Mouse (Mus musculus) spleen, adult 2 months (tissue): Measurements from ENCODE around the gene Fut11. TPM values are rescaled to one million over a fixed set of nuclear protein-coding genes. Genes with fewer than 3 reads are reported as not detected.

Experiments used
- DNase-seq, 2 experiments: peaks; one replicate each; pipeline versions ENCODE4 v3.0.0 to v3.0.0-alpha.2; 2012 to 2021; ENCODE audit warnings: low spot score in 2 of 2, low read depth in 1 of 2
- H3K27ac ChIP-seq: fragments of 200-500 bp; 2 replicates; pipeline ENCODE4 v1.5.1; 2012; ENCODE audit warnings: low read length, inconsistent platforms; ENCODE audit not compliant: insufficient read depth
- H3K27me3 ChIP-seq: fragments of 200-500 bp; 2 replicates; pipeline ENCODE4 v1.6.1; 2012; ENCODE audit warnings: mild to moderate bottlenecking, moderate library complexity, low read length, inconsistent platforms; ENCODE audit not compliant: control insufficient read depth, insufficient read depth
- H3K36me3 ChIP-seq: fragments of 200-500 bp; 2 replicates; pipeline ENCODE4 v1.6.1; 2012; ENCODE audit warnings: mild to moderate bottlenecking, low read length, inconsistent platforms; ENCODE audit not compliant: control insufficient read depth, insufficient read depth
- H3K4me1 ChIP-seq: fragments of 200-500 bp; 2 replicates; pipeline ENCODE4 v1.6.1; 2011; ENCODE audit warnings: inconsistent platforms; ENCODE audit not compliant: control insufficient read depth, insufficient read depth, insufficient read length
- H3K4me3 ChIP-seq: fragments of 200-500 bp; 2 replicates; pipeline ENCODE4 v1.5.1; 2011; ENCODE audit warnings: mild to moderate bottlenecking, inconsistent platforms; ENCODE audit not compliant: insufficient read depth, insufficient read length; ENCODE audit errors: extremely low read depth
- CTCF ChIP-seq: fragments of 200-500 bp; IDR thresholded peaks from 2 replicates; pipeline ENCODE4 v1.5.1; 2011; ENCODE audit warnings: mild to moderate bottlenecking, inconsistent platforms; ENCODE audit not compliant: insufficient read depth, insufficient read length, insufficient replicate concordance; ENCODE audit errors: extremely low read depth
- POLR2A ChIP-seq: fragments of 200-500 bp; IDR thresholded peaks from 2 replicates; pipeline ENCODE4 v1.6.1; 2011; ENCODE audit warnings: low read depth, low read length, inconsistent platforms
- WGBS: fragments of 180-500 bp; shearing (Covaris S2); methylation state at CpG from one replicate; pipeline ENCODE4 v1.1.7; 2018; 5-methylcytosine and 5-hydroxymethylcytosine counted together
- polyA plus RNA-seq: library from polyadenylated mRNA; depleted of rRNA; stranded (reverse); fragments of >200 nt; gene quantifications from 2 replicates; pipeline ENCODE4 v1.2.3, GENCODE M21; 2012

The Fut11 gene
- polyA plus RNA-seq, 1 experiment, result 10.5 TPM

DNA sequence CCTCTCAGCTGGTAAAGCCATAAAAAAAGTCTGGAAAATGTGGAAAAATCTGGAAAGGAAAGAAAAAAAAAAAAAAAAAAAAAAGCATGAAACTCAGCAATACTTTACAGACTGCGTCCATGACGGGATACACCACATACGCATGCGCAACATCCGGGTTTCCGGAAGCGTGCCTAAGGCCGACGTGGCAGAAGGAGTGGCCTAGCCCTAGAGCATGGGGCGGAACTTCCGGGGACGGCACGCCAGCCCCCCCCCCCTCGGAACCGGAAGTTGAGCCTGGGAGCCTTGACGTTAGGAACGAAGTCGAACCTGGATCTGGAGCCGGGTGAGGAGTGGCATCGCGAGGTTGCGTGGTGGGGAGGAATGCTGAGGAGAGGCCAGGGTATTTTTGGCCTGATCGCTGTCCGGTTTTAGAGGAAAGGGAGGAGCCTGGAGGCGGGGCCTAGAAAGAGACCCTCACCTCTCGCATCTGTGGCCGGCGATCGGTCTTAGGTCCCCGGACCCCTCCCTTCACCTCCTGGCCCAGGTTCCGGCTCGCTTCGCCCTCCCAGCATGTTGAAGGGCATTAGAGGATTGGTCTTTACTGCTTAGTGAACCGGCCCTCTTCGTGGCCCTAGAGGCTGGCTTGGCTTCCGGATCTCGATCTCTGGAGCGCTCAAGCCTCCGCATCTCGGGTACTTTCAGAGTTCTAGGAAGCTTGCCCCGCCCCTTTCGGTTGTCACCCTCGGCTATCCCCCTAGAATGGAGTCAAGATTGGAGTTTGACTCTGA lies 20.5 kb upstream of the Fut11 start, which contains the start of gene Sec24c:
Gene Sec24c (plus strand): TSS at position 245 of the 770 bp plus-strand sequence.
- WGBS, result under 1% methylated on average over 43 of the region's 43 CpGs
- Histone ChIP-seq H3K27ac (peak within 1 kb of the TSS; percentile 91), H3K36me3 (peaks cover 13% of the 10 kb centered on the region), H3K4me3 (peak within 1 kb of the TSS; percentile 91), H3K4me1 (no peaks in the 10 kb centered on the region; the same call in 1 of the 2 replicates), H3K27me3 (no peaks in the 10 kb centered on the region)
- DNase-seq, result peak; percentile 95 to 98
- TF ChIP-seq POLR2A, result peak; percentile 49; the same call in 1 of the 2 replicates
- TF ChIP-seq CTCF, result no peak

DNA sequence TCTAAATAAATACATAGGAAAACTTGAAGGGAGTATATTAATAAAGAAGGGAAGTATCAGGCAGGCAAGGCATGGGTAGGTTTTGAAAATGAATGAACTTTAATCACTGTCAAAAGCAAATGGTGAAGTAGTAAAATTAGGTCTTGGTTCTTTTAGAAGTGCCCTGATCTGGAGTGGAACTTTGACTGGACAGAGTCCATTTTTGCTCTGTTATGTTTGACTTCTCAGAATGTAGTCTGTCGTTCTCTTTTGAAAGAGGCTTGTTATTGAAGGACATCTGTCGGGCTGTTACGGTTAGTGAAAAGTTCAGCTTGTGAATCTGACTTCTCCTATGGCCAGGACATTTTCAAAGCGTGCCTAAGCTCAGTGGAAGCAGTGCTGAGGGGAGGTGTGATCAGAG lies 16.9 kb upstream of the Fut11 start:
- H3K36me3 ChIP-seq, result peaks cover 19% of the 10 kb centered on the region
- H3K4me1 ChIP-seq, result peaks cover 5% of the 10 kb centered on the region; the same call in 1 of the 2 replicates
- no peak overlapping the region for H3K27ac ChIP-seq
- 93% methylated on average over 4 of the region's 4 CpGs for WGBS
- no peak overlapping the region for H3K4me3 ChIP-seq
- TF ChIP-seq CTCF (no peak), POLR2A (no peak)
- no peaks in the 10 kb centered on the region for H3K27me3 ChIP-seq
- no peak for DNase-seq

DNA sequence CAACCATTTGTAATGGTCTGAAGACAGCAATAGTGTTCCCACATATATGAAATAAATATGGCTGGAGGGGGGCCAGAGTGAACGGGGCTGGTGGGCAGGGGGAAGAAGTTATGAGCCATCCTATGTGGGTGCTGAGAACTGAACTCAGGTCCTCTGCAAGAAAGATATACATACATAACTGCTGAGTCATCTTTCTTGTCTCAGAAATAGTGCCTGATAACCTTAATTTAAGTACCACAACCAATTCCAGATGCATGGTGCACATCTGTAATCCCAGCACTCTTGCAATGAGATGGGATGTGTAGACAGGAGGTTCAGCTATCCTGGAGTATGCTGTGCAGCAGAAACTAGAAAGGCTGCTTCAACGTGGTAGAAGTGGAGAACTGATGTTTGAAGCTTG lies 13.0 kb upstream of the Fut11 start:
- no peak overlapping the region for H3K4me3 ChIP-seq
- H3K27ac ChIP-seq, result peak overlapping the region; percentile 82
- H3K36me3 ChIP-seq, result peaks cover 45% of the 10 kb centered on the region
- no peak for DNase-seq
- H3K27me3 ChIP-seq, result no peaks in the 10 kb centered on the region
- 63% methylated on average over 2 of the region's 2 CpGs for WGBS
- TF ChIP-seq CTCF, result no peak
- peaks cover 5% of the 10 kb centered on the region; the same call in 1 of the 2 replicates for H3K4me1 ChIP-seq

DNA sequence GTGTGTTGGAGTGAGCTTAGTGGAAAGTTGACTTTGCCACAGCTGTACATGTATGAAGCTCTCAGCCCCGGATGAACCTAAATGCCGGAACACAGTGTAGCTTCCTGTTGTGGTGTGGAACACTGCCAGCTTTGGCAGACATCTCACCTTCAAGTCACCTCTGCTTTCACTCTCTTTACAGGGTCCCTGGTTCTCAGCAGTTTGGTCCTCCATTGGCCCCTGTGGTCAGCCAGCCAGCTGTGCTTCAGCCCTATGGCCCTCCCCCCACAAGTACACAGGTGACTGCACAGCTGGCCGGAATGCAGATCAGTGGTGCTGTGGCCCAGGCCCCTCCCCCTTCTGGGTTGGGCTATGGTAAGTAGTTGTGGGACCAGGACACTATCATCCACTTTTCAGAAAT lies 12.3 kb upstream of the Fut11 start:
- peak overlapping the region; percentile 85 for H3K27ac ChIP-seq
- peaks cover 49% of the 10 kb centered on the region for H3K36me3 ChIP-seq
- 11% methylated on average over 3 of the region's 3 CpGs for WGBS
- peak overlapping the region; percentile 31; the same call in 1 of the 2 replicates for H3K4me3 ChIP-seq
- TF ChIP-seq POLR2A (no peak), CTCF (no peak)
- no peaks in the 10 kb centered on the region for H3K27me3 ChIP-seq
- DNase-seq, result peak; percentile 70 to 78
- peaks cover 5% of the 10 kb centered on the region; the same call in 1 of the 2 replicates for H3K4me1 ChIP-seq

- no peak for DNase-seq
- peaks cover 70% of the 10 kb centered on the region for H3K36me3 ChIP-seq
- H3K27me3 ChIP-seq, result no peaks in the 10 kb centered on the region
- 97% methylated on average over 3 of the region's 3 CpGs for WGBS
- no peak overlapping the region for H3K27ac ChIP-seq
- no peak overlapping the region for H3K4me3 ChIP-seq
- H3K4me1 ChIP-seq, result peaks cover 5% of the 10 kb centered on the region; the same call in 1 of the 2 replicates
- no peak for TF ChIP-seq CTCF
- TF ChIP-seq POLR2A, result no peak
These were observed 8.2 kb upstream of the Fut11 start for GRCm38 (mm10) chr14:20686576-20686975.

DNA sequence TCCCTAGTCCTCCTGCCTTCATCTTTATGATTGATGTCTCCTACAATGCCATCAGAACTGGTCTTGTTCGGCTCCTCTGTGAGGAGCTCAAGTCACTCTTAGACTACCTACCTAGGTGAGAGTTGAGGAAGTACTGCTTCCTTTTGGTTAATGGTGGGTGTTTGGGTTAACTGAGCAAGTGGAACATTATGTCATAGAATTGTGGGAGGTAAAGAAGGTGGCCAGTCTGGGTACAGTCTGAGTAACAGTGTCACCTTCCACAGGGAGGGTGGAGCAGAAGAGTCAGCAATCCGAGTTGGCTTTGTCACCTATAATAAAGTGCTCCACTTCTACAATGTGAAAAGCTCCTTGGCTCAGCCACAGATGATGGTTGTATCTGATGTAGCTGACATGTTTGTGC lies 5.8 kb upstream of the Fut11 start:
- WGBS, result 82% methylated on average over 2 of the region's 2 CpGs
- Histone ChIP-seq H3K27ac (no peak overlapping the region), H3K27me3 (no peaks in the 10 kb centered on the region), H3K4me1 (no peaks in the 10 kb centered on the region), H3K4me3 (no peak overlapping the region), H3K36me3 (peaks cover 73% of the 10 kb centered on the region)
- DNase-seq, result no peak
- no peak for TF ChIP-seq CTCF

GRCm38 (mm10) chr14:20691772-20692171 lies 3.0 kb upstream of the Fut11 start:
- no peaks in the 10 kb centered on the region for H3K27me3 ChIP-seq
- H3K4me1 ChIP-seq, result peaks cover 7% of the 10 kb centered on the region; the same call in 1 of the 2 replicates
- H3K27ac ChIP-seq, result no peak overlapping the region
- 91% methylated on average over 6 of the region's 6 CpGs for WGBS
- H3K36me3 ChIP-seq, result peaks cover 56% of the 10 kb centered on the region
- H3K4me3 ChIP-seq, result no peak overlapping the region
- TF ChIP-seq CTCF (no peak), POLR2A (no peak)
- DNase-seq, result no peak
